Mouse (Mus musculus) ES-E14 (cell line): ENCODE measurements around the gene N4bp1. TPM values are rescaled to one million over a fixed set of nuclear protein-coding genes. Genes with fewer than 3 reads are reported as not detected.

Experiments used
- DNase-seq: peaks from one replicate; pipeline ENCODE4 v3.0.0-alpha.2; 2013; ENCODE audit warnings: low read depth, low spot score
- H3K27ac ChIP-seq: 2 replicates; pipeline ENCODE4 v1.5.1; 2012; ENCODE audit warnings: low read depth, mild to moderate bottlenecking, low read length, moderate library complexity, mixed read lengths; ENCODE audit not compliant: poor library complexity, insufficient read depth, severe bottlenecking
- H3K36me3 ChIP-seq: 2 replicates; pipeline ENCODE4 v1.6.1; 2012; ENCODE audit warnings: mild to moderate bottlenecking, low read length, moderate library complexity, mixed read lengths; ENCODE audit not compliant: control insufficient read depth, poor library complexity, insufficient read depth, severe bottlenecking
- H3K4me1 ChIP-seq, 2 experiments: fragments of 150-350 bp in 1 of 2; sonication (generic) in 1 of 2; 2 replicates each; pipeline ENCODE4 v1.6.1; 2012; ENCODE audit warnings: low read length in 2 of 2, mild to moderate bottlenecking in 1 of 2, mixed read lengths in 1 of 2; ENCODE audit not compliant: control insufficient read depth in 2 of 2, insufficient read depth in 2 of 2, poor library complexity in 1 of 2
- H3K4me3 ChIP-seq, 2 experiments: fragments of 150-350 bp in 1 of 2; sonication (generic) in 1 of 2; 2 replicates each; pipeline ENCODE4 v1.5.1; 2012; ENCODE audit warnings: low read length in 2 of 2, low read depth in 1 of 2, mild to moderate bottlenecking in 1 of 2, mixed read lengths in 1 of 2; ENCODE audit not compliant: insufficient read depth in 1 of 2, poor library complexity in 1 of 2, severe bottlenecking in 1 of 2
- H3K9ac ChIP-seq: 2 replicates; pipeline ENCODE4 v1.6.1; 2012; ENCODE audit warnings: low read depth, mild to moderate bottlenecking, low read length, mixed read lengths; ENCODE audit not compliant: poor library complexity, insufficient read depth, severe bottlenecking
- H3K9me3 ChIP-seq: fragments of 150-350 bp; sonication (generic); 2 replicates; pipeline ENCODE4 v1.6.1; 2012; ENCODE audit warnings: low read depth, mild to moderate bottlenecking, low read length; ENCODE audit not compliant: control insufficient read depth, insufficient read depth
- CHD2 ChIP-seq: IDR thresholded peaks from 2 replicates; pipeline ENCODE4 v1.6.1; 2014; ENCODE audit warnings: mild to moderate bottlenecking, low read depth, low read length, inconsistent platforms
- HCFC1 ChIP-seq: IDR thresholded peaks from 2 replicates; pipeline ENCODE4 v1.6.1; 2012; ENCODE audit warnings: low read length, inconsistent platforms, borderline replicate concordance; ENCODE audit not compliant: insufficient read depth
- MAFK ChIP-seq: IDR thresholded peaks from 2 replicates; pipeline ENCODE4 v1.6.1; 2014; ENCODE audit warnings: mild to moderate bottlenecking, low read depth, low read length, inconsistent platforms; ENCODE audit not compliant: insufficient read depth
- ZC3H11A ChIP-seq: IDR thresholded peaks from 2 replicates; pipeline ENCODE4 v1.6.1; 2012; ENCODE audit warnings: low read depth, mild to moderate bottlenecking, inconsistent platforms, low read length, borderline replicate concordance
- ZNF384 ChIP-seq: IDR thresholded peaks from 2 replicates; pipeline ENCODE4 v1.6.1; 2012; ENCODE audit warnings: low read depth, low read length, inconsistent platforms
- in situ Hi-C, 2 experiments: fragments of 600-800 bp; cut with MboI; formaldehyde crosslinking; loops; one replicate each; pipeline ENCODE4 v1.15.1; 2025; ENCODE audit warnings: low sequenced_read_pairs in 2 of 2, inconsistent platforms in 1 of 2; ENCODE audit not compliant: unreplicated experiment in 2 of 2
- total RNA-seq: library from RNA; depleted of rRNA; stranded (reverse); fragments of 300-350 nt; gene quantifications from 2 replicates; pipeline ENCODE4 v1.2.3, GENCODE M21; 2012

The N4bp1 gene
- total RNA-seq, 1 experiment, result 40.2 TPM

- no peak overlapping the region for H3K27ac ChIP-seq
- in situ Hi-C loops, result loop anchor here in 1 of 2 experiments (25.0 kb wide), 1 partner anchor 305 kb away; the partner anchor contains the start of gene Lonp2
Measured at GRCm38 (mm10) chr8:86917689-86918088, 32.6 kb upstream of the N4bp1 start.

GRCm38 (mm10) chr8:86916369-86916768, 31.3 kb upstream of the N4bp1 start:
- H3K9ac ChIP-seq, result no peak overlapping the region
- in situ Hi-C loops, result loop anchor here in 1 of 2 experiments (25.0 kb wide), 1 partner anchor 304 kb away; the partner anchor contains the start of gene Lonp2
- DNase-seq, result no peak
- TF ChIP-seq ZC3H11A, result no peak
- no peak for TF ChIP-seq MAFK
- no peak for TF ChIP-seq HCFC1
- TF ChIP-seq CHD2, result no peak
- no peak for TF ChIP-seq ZNF384
- no peak overlapping the region for H3K4me3 ChIP-seq
- no peaks in the 10 kb centered on the region for H3K9me3 ChIP-seq
- no peak overlapping the region for H3K27ac ChIP-seq
- no peaks in the 10 kb centered on the region for H3K36me3 ChIP-seq
- H3K4me1 ChIP-seq, result no peaks in the 10 kb centered on the region

More at GRCm38 (mm10) chr8:86917689-86918088, 32.6 kb upstream of the N4bp1 start:
- Histone ChIP-seq H3K4me3 (no peak overlapping the region), H3K9me3 (no peaks in the 10 kb centered on the region), H3K36me3 (no peaks in the 10 kb centered on the region), H3K9ac (no peak overlapping the region), H3K4me1 (peaks cover 2% of the 10 kb centered on the region in 2 experiments; a peak in 1 of 4 replicates)
- no peak for TF ChIP-seq ZC3H11A
- TF ChIP-seq HCFC1, result no peak
- TF ChIP-seq ZNF384, result no peak
- TF ChIP-seq CHD2, result no peak
- TF ChIP-seq MAFK, result no peak
- DNase-seq, result no peak

GRCm38 (mm10) chr8:86911136-86911535, 26.1 kb upstream of the N4bp1 start:
- Histone ChIP-seq H3K4me3 (no peak overlapping the region), H3K4me1 (no peaks in the 10 kb centered on the region), H3K27ac (no peak overlapping the region), H3K9ac (no peak overlapping the region), H3K36me3 (no peaks in the 10 kb centered on the region), H3K9me3 (no peaks in the 10 kb centered on the region)
- DNase-seq, result no peak
- TF ChIP-seq HCFC1 (no peak), ZC3H11A (no peak), MAFK (no peak), ZNF384 (no peak)
- in situ Hi-C loops, result loop anchor here in 1 of 2 experiments (25.0 kb wide), 1 partner anchor 299 kb away; the partner anchor contains the start of gene Lonp2

GRCm38 (mm10) chr8:86910250-86910649, 25.2 kb upstream of the N4bp1 start:
- no peak for DNase-seq
- Histone ChIP-seq H3K4me1 (no peaks in the 10 kb centered on the region), H3K9me3 (no peaks in the 10 kb centered on the region), H3K9ac (no peak overlapping the region), H3K4me3 (no peak overlapping the region), H3K27ac (no peak overlapping the region), H3K36me3 (no peaks in the 10 kb centered on the region)
- TF ChIP-seq ZC3H11A (no peak), CHD2 (no peak), HCFC1 (no peak), ZNF384 (no peak), MAFK (no peak)
- in situ Hi-C loops, result loop anchor here in 1 of 2 experiments (25.0 kb wide), 1 partner anchor 298 kb away; the partner anchor contains the start of gene Lonp2

GRCm38 (mm10) chr8:86908536-86908935, 23.5 kb upstream of the N4bp1 start:
- in situ Hi-C loops, result loop anchor here in 1 of 2 experiments (25.0 kb wide), 1 partner anchor 296 kb away; the partner anchor contains the start of gene Lonp2
- Histone ChIP-seq H3K27ac (no peak overlapping the region), H3K4me3 (no peak overlapping the region), H3K4me1 (peaks cover 1% of the 10 kb centered on the region in 2 experiments; a peak in 1 of 4 replicates), H3K9ac (no peak overlapping the region), H3K36me3 (no peaks in the 10 kb centered on the region), H3K9me3 (no peaks in the 10 kb centered on the region)
- no peak for TF ChIP-seq CHD2
- TF ChIP-seq HCFC1, result no peak
- peak; percentile 27; the same call in 1 of the 2 replicates for TF ChIP-seq ZNF384
- peak; percentile 96 for TF ChIP-seq ZC3H11A
- TF ChIP-seq MAFK, result no peak
- DNase-seq, result no peak
